ENCODE assay signal across 8 mouse cellular contexts in the genomic region with DNA sequence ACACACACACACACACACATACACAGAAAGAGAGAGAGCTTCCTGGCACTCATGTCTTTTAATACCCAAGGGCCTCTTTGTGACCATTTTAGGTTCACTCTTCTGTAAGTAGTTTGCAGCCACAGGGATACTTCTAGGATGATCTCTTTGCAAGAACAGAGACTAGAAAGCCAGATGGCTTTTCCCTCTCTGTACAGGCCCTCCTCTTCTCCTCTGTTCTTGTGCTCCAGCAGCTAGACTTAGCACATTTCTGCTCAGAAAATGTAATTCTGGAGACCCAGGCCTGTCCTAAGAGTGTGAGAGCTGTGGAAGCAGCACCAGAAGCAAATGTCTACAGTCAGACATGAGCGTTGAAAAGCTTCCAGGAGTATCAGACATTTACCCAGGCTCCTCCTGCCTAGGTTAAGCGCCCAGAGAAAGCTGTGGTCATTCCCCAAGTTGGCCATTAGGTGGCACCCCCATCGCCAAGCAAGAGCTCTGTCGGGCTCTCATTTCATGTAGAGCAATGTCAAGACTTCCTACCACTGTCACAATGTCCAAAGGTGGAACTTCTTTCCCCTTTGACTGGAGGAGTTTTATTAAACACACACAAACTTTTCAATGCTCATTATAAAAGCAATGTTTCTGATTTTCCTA. TPM values are rescaled to one million over a fixed set of nuclear protein-coding genes. Genes with fewer than 3 reads are reported as not detected.
DNase-seq lines count a peak whose midpoint lies in the region; ATAC-seq lines count a peak whose summit lies in the region.

No protein-coding gene starts in this region.

- ATAC-seq in activated CD4-positive, CD25-positive, alpha-beta regulatory T cell, adult 4 months: peak; percentile 75
- ATAC-seq in inflammation-experienced regulatory T-cells, adult 6 months: peak; percentile 85

- DNase-seq in cerebellum, postnatal 4 days (ENCODE audit: low spot score in 2 of 2): peak; percentile 68 to 81
- DNase-seq in gastrocnemius, adult 8-10 months (ENCODE audit: low spot score in 2 of 2): peak; percentile 64 to 74
- peak; percentile 51 to 63 for DNase-seq in left cerebral cortex, adult 8-10 months (ENCODE audit: low spot score in 2 of 2)
- DNase-seq in mesoderm, embryonic 11.5 days (ENCODE audit: low read depth, low spot score): peak; percentile 78
- DNase-seq in right cerebral cortex, postnatal 36 days (ENCODE audit: low spot score in 2 of 2): peak; percentile 61 to 71
- peak; percentile 77 to 82 for DNase-seq in urinary bladder, postnatal 36 days (ENCODE audit: low spot score in 2 of 2)

RNA-seq across cellular contexts. Expression of a gene that starts 23.1 kb away (rescaled TPM):
- 100 to 1,000 TPM; 232 to 234 TPM for polyA plus RNA-seq in activated CD4-positive, CD25-positive, alpha-beta regulatory T cell, adult 4 months (2017; shearing (Covaris generic))
- total RNA-seq in gastrocnemius, adult 8-10 months (2022): 10 to 100 TPM; 92.6 to 98.8 (median 96.1) TPM
- 100 to 1,000 TPM; 193 to 283 (median 194) TPM for polyA plus RNA-seq in inflammation-experienced regulatory T-cells, adult 6 months (2017; shearing (Covaris generic))
- 10 to 100 TPM; 80.2 to 94.8 (median 84.8) TPM for total RNA-seq in left cerebral cortex, adult 8-10 months (2022)

RNA-seq across cellular contexts. Expression of a gene that starts 23.2 kb away (rescaled TPM):
- polyA plus RNA-seq in activated CD4-positive, CD25-positive, alpha-beta regulatory T cell, adult 4 months (2017; shearing (Covaris generic)): 1 to 10 TPM; 1.8 to 2.7 TPM
- total RNA-seq in gastrocnemius, adult 8-10 months (2022): not detected
- polyA plus RNA-seq in inflammation-experienced regulatory T-cells, adult 6 months (2017; shearing (Covaris generic)): 1 to 10 TPM; 1.9 to 3.5 (median 2.7) TPM
- total RNA-seq in left cerebral cortex, adult 8-10 months (2022): 1 to 10 TPM; 2.0 to 2.9 (median 2.5) TPM

Comparison
In these comparisons a context has a peak if more than half of its experiments do, and no peak if none do; other contexts are left out.
1. Peak in every context shown above with its lines: DNase-seq and ATAC-seq.